Mouse (Mus musculus) midbrain, embryonic 15.5 days (tissue): Measurements from ENCODE around the gene Fgf22. TPM values are rescaled to one million over a fixed set of nuclear protein-coding genes. Genes with fewer than 3 reads are reported as not detected.

ENCODE experiments used
- ATAC-seq: fragments of 200-750 bp; cut with Nextera tagmentation; replicated peaks from 2 replicates; pipeline ENCODE4 v1.8.0; 2017; ENCODE audit warnings: moderate TSS enrichment
- H3K27ac ChIP-seq: fragments of 300-500 bp; sonication (generic); 2 replicates; pipeline ENCODE4 v1.5.1; 2015; ENCODE audit warnings: mild to moderate bottlenecking, inconsistent platforms
- H3K27me3 ChIP-seq: fragments of 300-500 bp; sonication (generic); replicated peaks from 2 replicates; pipeline ENCODE4 v1.6.1; 2015; ENCODE audit warnings: inconsistent platforms
- H3K36me3 ChIP-seq: fragments of 300-500 bp; sonication (generic); replicated peaks from 2 replicates; pipeline ENCODE4 v1.6.1; 2015; ENCODE audit warnings: inconsistent platforms
- H3K4me1 ChIP-seq: fragments of 300-500 bp; sonication (generic); 2 replicates; pipeline ENCODE4 v1.6.1; 2015; ENCODE audit warnings: inconsistent platforms
- H3K4me2 ChIP-seq: fragments of 300-500 bp; sonication (generic); 2 replicates; pipeline ENCODE4 v1.6.1; 2015; ENCODE audit warnings: inconsistent platforms, mild to moderate bottlenecking, moderate library complexity
- H3K4me3 ChIP-seq: fragments of 300-500 bp; sonication (generic); 2 replicates; pipeline ENCODE4 v1.5.1; 2015; ENCODE audit warnings: mild to moderate bottlenecking, inconsistent platforms
- H3K9ac ChIP-seq: fragments of 300-500 bp; sonication (generic); 2 replicates; pipeline ENCODE4 v1.6.1; 2015; ENCODE audit warnings: mild to moderate bottlenecking, inconsistent platforms
- H3K9me3 ChIP-seq: fragments of 300-500 bp; sonication (generic); 2 replicates; pipeline ENCODE4 v1.6.1; 2016; ENCODE audit warnings: inconsistent platforms
- WGBS: fragments of 180-500 bp; shearing (Covaris S2); methylation state at CpG from one replicate; pipeline ENCODE4 v1.1.7; 2015; ENCODE audit warnings: mixed read lengths; 5-methylcytosine and 5-hydroxymethylcytosine counted together
- polyA plus RNA-seq: library from polyadenylated mRNA; unstranded; fragments of >200 nt; fragmentation: Nextera tagmentation; extraction: Ambion mirVana; gene quantifications from 2 replicates; pipeline ENCODE4 v1.2.1, GENCODE M21; 2015

Gene Fgf22
- polyA plus RNA-seq, 1 experiment from 2014 or later = 1.6 TPM

- H3K36me3 ChIP-seq = peaks cover 53% of the 10 kb centered on the region
- H3K4me3 ChIP-seq = no peak overlapping the region
- H3K27ac ChIP-seq = no peak overlapping the region
- ATAC-seq = no peak
- H3K27me3 ChIP-seq = no peaks in the 10 kb centered on the region
- H3K4me2 ChIP-seq = no peak overlapping the region
- 94% methylated on average over 11 of the region's 11 CpGs for WGBS
- H3K4me1 ChIP-seq = peaks cover 21% of the 10 kb centered on the region
- H3K9me3 ChIP-seq = no peaks in the 10 kb centered on the region
- H3K9ac ChIP-seq = no peak overlapping the region
Measured at GRCm38 (mm10) chr10:79760603-79761143, 5.8 kb downstream of the Fgf22 start.

- 88% methylated on average over 3 of the region's 3 CpGs for WGBS
- Histone ChIP-seq H3K36me3 (peaks cover 36% of the 10 kb centered on the region), H3K9me3 (no peaks in the 10 kb centered on the region), H3K27me3 (no peaks in the 10 kb centered on the region), H3K27ac (no peak overlapping the region), H3K4me3 (no peak overlapping the region), H3K4me2 (no peak overlapping the region), H3K9ac (no peak overlapping the region), H3K4me1 (peaks cover 32% of the 10 kb centered on the region)
- ATAC-seq = no peak
Measured at GRCm38 (mm10) chr10:79762875-79763274, 8.0 kb downstream of the Fgf22 start.

GRCm38 (mm10) chr10:79764234-79764633, 9.4 kb downstream of the Fgf22 start:
- Histone ChIP-seq H3K4me1 (peaks cover 41% of the 10 kb centered on the region), H3K4me3 (no peak overlapping the region), H3K9me3 (no peaks in the 10 kb centered on the region), H3K27me3 (no peaks in the 10 kb centered on the region), H3K9ac (no peak overlapping the region), H3K36me3 (peaks cover 22% of the 10 kb centered on the region), H3K4me2 (no peak overlapping the region), H3K27ac (no peak overlapping the region)
- ATAC-seq = no peak
- WGBS = 92% methylated on average over 7 of the region's 7 CpGs

GRCm38 (mm10) chr10:79765228-79765745, 10.4 kb downstream of the Fgf22 start:
- H3K27ac ChIP-seq = no peak overlapping the region
- 66% methylated on average over 2 of the region's 2 CpGs for WGBS
- ATAC-seq = no peak

GRCm38 (mm10) chr10:79766001-79766507, 11.2 kb downstream of the Fgf22 start:
- 10% methylated on average over 16 of the region's 16 CpGs for WGBS
- H3K27me3 ChIP-seq = no peaks in the 10 kb centered on the region

More at GRCm38 (mm10) chr10:79765228-79765745, 10.4 kb downstream of the Fgf22 start:
- Histone ChIP-seq H3K9me3 (no peaks in the 10 kb centered on the region), H3K27me3 (no peaks in the 10 kb centered on the region), H3K36me3 (peaks cover 18% of the 10 kb centered on the region; the same call in 1 of the 2 replicates), H3K4me1 (peaks cover 41% of the 10 kb centered on the region), H3K9ac (no peak overlapping the region), H3K4me2 (peak overlapping the region; percentile 89), H3K4me3 (peak overlapping the region; percentile 99)

GRCm38 (mm10) chr10:79766508-79767325, 11.8 kb downstream of the Fgf22 start, which contains the start of gene Rnf126:
Gene Rnf126 (minus strand): TSS chr10:79766952.
- H3K9ac ChIP-seq = peak within 1 kb of the TSS; percentile 97
- ATAC-seq = peak; percentile 88
- H3K36me3 ChIP-seq = 0 out of 2 replicates have a peak, but pooled peaks cover 4% of the 10 kb centered on the region
- no peaks in the 10 kb centered on the region for H3K9me3 ChIP-seq
- peak within 1 kb of the TSS; percentile 89 for H3K4me2 ChIP-seq
- peaks cover 41% of the 10 kb centered on the region for H3K4me1 ChIP-seq
- no peaks in the 10 kb centered on the region for H3K27me3 ChIP-seq
- under 1% methylated on average over 100 of the region's 101 CpGs for WGBS
- H3K4me3 ChIP-seq = peak within 1 kb of the TSS; percentile 99
- H3K27ac ChIP-seq = peak within 1 kb of the TSS; percentile 93

More at GRCm38 (mm10) chr10:79766001-79766507, 11.2 kb downstream of the Fgf22 start:
- H3K4me1 ChIP-seq = peaks cover 41% of the 10 kb centered on the region
- H3K9ac ChIP-seq = peak overlapping the region; percentile 97
- peak overlapping the region; percentile 89 for H3K4me2 ChIP-seq
- peak overlapping the region; percentile 99 for H3K4me3 ChIP-seq
- ATAC-seq = peak; percentile 1
- peaks cover 10% of the 10 kb centered on the region; the same call in 1 of the 2 replicates for H3K36me3 ChIP-seq
- no peaks in the 10 kb centered on the region for H3K9me3 ChIP-seq
- H3K27ac ChIP-seq = peak overlapping the region; percentile 93

- H3K36me3 ChIP-seq = no peaks in the 10 kb centered on the region
- H3K27me3 ChIP-seq = no peaks in the 10 kb centered on the region
- no peaks in the 10 kb centered on the region for H3K9me3 ChIP-seq
- peaks cover 41% of the 10 kb centered on the region for H3K4me1 ChIP-seq
- peak overlapping the region; percentile 93 for H3K27ac ChIP-seq
- H3K4me3 ChIP-seq = peak overlapping the region; percentile 99
- peak overlapping the region; percentile 97 for H3K9ac ChIP-seq
- ATAC-seq = peak; percentile 89
- 8% methylated on average over 40 of the region's 40 CpGs for WGBS
- H3K4me2 ChIP-seq = peak overlapping the region; percentile 89
Measured at GRCm38 (mm10) chr10:79767372-79768244, 12.7 kb downstream of the Fgf22 start.

- ATAC-seq = no peak
- peak overlapping the region; percentile 89 for H3K4me2 ChIP-seq
- 4% methylated on average over 5 of the region's 5 CpGs for WGBS
- H3K9me3 ChIP-seq = no peaks in the 10 kb centered on the region
- no peaks in the 10 kb centered on the region for H3K36me3 ChIP-seq
- peak overlapping the region; percentile 99; the same call in 1 of the 2 replicates for H3K4me3 ChIP-seq
- peaks cover 41% of the 10 kb centered on the region for H3K4me1 ChIP-seq
- no peak overlapping the region for H3K27ac ChIP-seq
- H3K9ac ChIP-seq = peak overlapping the region; percentile 29; the same call in 1 of the 2 replicates
- no peaks in the 10 kb centered on the region for H3K27me3 ChIP-seq
Measured at GRCm38 (mm10) chr10:79768400-79768799, 13.5 kb downstream of the Fgf22 start.

GRCm38 (mm10) chr10:79769329-79769728, 14.5 kb downstream of the Fgf22 start:
- Histone ChIP-seq H3K27me3 (no peaks in the 10 kb centered on the region), H3K4me2 (no peak overlapping the region), H3K9ac (no peak overlapping the region), H3K27ac (no peak overlapping the region), H3K4me1 (peaks cover 33% of the 10 kb centered on the region), H3K36me3 (no peaks in the 10 kb centered on the region), H3K9me3 (no peaks in the 10 kb centered on the region), H3K4me3 (no peak overlapping the region)
- ATAC-seq = no peak
- 66% methylated on average over 4 of the region's 4 CpGs for WGBS

- Histone ChIP-seq H3K9ac (no peak overlapping the region), H3K4me2 (no peak overlapping the region), H3K27me3 (peaks cover 11% of the 10 kb centered on the region), H3K4me3 (no peak overlapping the region), H3K9me3 (no peaks in the 10 kb centered on the region), H3K4me1 (peaks cover 19% of the 10 kb centered on the region), H3K36me3 (no peaks in the 10 kb centered on the region), H3K27ac (no peak overlapping the region)
- no peak for ATAC-seq
- WGBS = 89% methylated on average over 3 of the region's 3 CpGs
Measured at GRCm38 (mm10) chr10:79772320-79772719, 17.4 kb downstream of the Fgf22 start.

GRCm38 (mm10) chr10:79773208-79773607, 18.3 kb downstream of the Fgf22 start:
- no peaks in the 10 kb centered on the region for H3K9me3 ChIP-seq
- H3K27ac ChIP-seq = no peak overlapping the region
- H3K27me3 ChIP-seq = peaks cover 19% of the 10 kb centered on the region
- H3K36me3 ChIP-seq = no peaks in the 10 kb centered on the region
- H3K4me3 ChIP-seq = no peak overlapping the region
- H3K4me1 ChIP-seq = peaks cover 15% of the 10 kb centered on the region
- no peak overlapping the region for H3K4me2 ChIP-seq
- no peak overlapping the region for H3K9ac ChIP-seq
- ATAC-seq = no peak
- WGBS = 86% methylated on average over 2 of the region's 2 CpGs
